Mouse (Mus musculus) hindbrain, postnatal 0 days (tissue): Measurements from ENCODE around the gene Cd36. TPM values are rescaled to one million over a fixed set of nuclear protein-coding genes. Genes with fewer than 3 reads are reported as not detected.
"Not testable (repeated sequence)": the region's sequence is repeated elsewhere in the genome, so short reads cannot be mapped to it uniquely, and the experiment has no call there.

Source experiments
- ATAC-seq: fragments of 200-750 bp; cut with Nextera tagmentation; 2 replicates; pipeline ENCODE4 v1.8.0; 2017; ENCODE audit warnings: mild to moderate bottlenecking, moderate TSS enrichment, moderate library complexity
- DNase-seq: peaks from one replicate; pipeline ENCODE4 v3.0.0-alpha.2; 2015; ENCODE audit warnings: low spot score
- H3K27ac ChIP-seq: fragments of 300-500 bp; sonication (generic); 2 replicates; pipeline ENCODE4 v1.5.1; 2014; ENCODE audit warnings: mild to moderate bottlenecking
- H3K27me3 ChIP-seq: fragments of 300-500 bp; sonication (generic); 2 replicates; pipeline ENCODE4 v1.6.1; 2014; ENCODE audit warnings: low read length, mixed read lengths; ENCODE audit not compliant: insufficient read depth
- H3K36me3 ChIP-seq: fragments of 300-500 bp; sonication (generic); 2 replicates; pipeline ENCODE4 v1.6.1; 2014; ENCODE audit warnings: low read length, mixed read lengths; ENCODE audit not compliant: insufficient read depth
- H3K4me1 ChIP-seq: fragments of 300-500 bp; sonication (generic); 2 replicates; pipeline ENCODE4 v1.6.1; 2014; ENCODE audit warnings: antibody characterized with exemption, low read length, mixed read lengths; ENCODE audit not compliant: insufficient read depth
- H3K4me2 ChIP-seq: fragments of 300-500 bp; sonication (generic); 2 replicates; pipeline ENCODE4 v1.6.1; 2014; ENCODE audit warnings: low read depth, mild to moderate bottlenecking, low read length, moderate library complexity, mixed read lengths
- H3K4me3 ChIP-seq: fragments of 300-500 bp; sonication (generic); 2 replicates; pipeline ENCODE4 v1.5.1; 2014; ENCODE audit warnings: low read length
- H3K9ac ChIP-seq: fragments of 300-500 bp; sonication (generic); replicated peaks from 2 replicates; pipeline ENCODE4 v1.6.1; 2014; ENCODE audit warnings: mild to moderate bottlenecking, low read length, moderate library complexity, mixed read lengths
- H3K9me3 ChIP-seq: fragments of 300-500 bp; sonication (generic); 2 replicates; pipeline ENCODE4 v1.6.1; 2016; ENCODE audit warnings: low read length, mixed read lengths
- CTCF ChIP-seq: IDR thresholded peaks from 2 replicates; pipeline ENCODE4 v1.5.1; 2016; ENCODE audit warnings: antibody characterized with exemption, control low read depth, low read depth
- WGBS: fragments of 180-500 bp; shearing (Covaris S2); extraction: QIAGEN DNeasy Blood & Tissue Kit; methylation state at CpG from one replicate; pipeline ENCODE4 v1.1.7; 2014; 5-methylcytosine and 5-hydroxymethylcytosine counted together
- polyA plus RNA-seq: library from polyadenylated mRNA; unstranded; fragments of >200 nt; fragmentation: Nextera tagmentation; extraction: Ambion mirVana; gene quantifications from 2 replicates; pipeline ENCODE4 v1.2.1, GENCODE M21; 2015
- total RNA-seq: library from RNA; depleted of rRNA; stranded (reverse); fragments of >200 nt; gene quantifications from 2 replicates; pipeline ENCODE4 v1.2.3, GENCODE M21; 2014; rRNA removed

Gene Cd36
- total RNA-seq (4.0 and 4.7 TPM in 2 replicates), polyA plus RNA-seq (4.9 and 5.1 TPM in 2 replicates)

DNA sequence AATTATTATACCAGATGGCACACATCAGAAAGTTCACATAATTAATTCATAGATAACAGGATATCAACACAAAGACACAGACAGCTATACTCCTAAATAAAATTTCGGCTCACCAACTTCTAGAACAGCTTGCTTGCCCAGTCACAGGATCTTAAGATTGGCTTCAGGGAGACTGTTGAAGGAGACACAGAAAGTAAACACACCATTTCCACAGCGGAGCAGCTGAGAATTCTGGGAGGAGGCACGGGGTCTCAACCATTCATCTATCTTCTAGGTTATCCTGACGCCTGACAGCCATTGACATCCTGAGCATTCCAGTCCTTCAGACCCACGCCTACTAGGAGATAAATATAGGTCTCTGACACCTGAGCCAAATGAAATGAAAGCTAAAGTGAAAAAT, at the start of gene Cd36:
TSS of gene Cd36 (minus strand) at position 204 of the 400 bp plus-strand sequence.
- H3K36me3 ChIP-seq: no peaks in the 10 kb centered on the region
- no peak for ATAC-seq

GRCm38 (mm10) chr5:17934501-17934900, 45.9 kb upstream of the Cd36 start:
- ATAC-seq: no peak
- 55% methylated on average over 1 of the region's 1 CpGs for WGBS

More for the DNA sequence above, at the start of gene Cd36:
- H3K4me1 ChIP-seq: no peaks in the 10 kb centered on the region
- H3K9me3 ChIP-seq: no peaks in the 10 kb centered on the region
- H3K27ac ChIP-seq: no peak within 1 kb of the TSS
- no peak within 1 kb of the TSS for H3K4me3 ChIP-seq
- no peak for TF ChIP-seq CTCF
- no peak within 1 kb of the TSS for H3K9ac ChIP-seq
- H3K27me3 ChIP-seq: no peaks in the 10 kb centered on the region
- DNase-seq: no peak
- no peak within 1 kb of the TSS for H3K4me2 ChIP-seq
- 54% methylated on average over 5 of the region's 5 CpGs for WGBS

GRCm38 (mm10) chr5:17931588-17931987, 43.0 kb upstream of the Cd36 start:
- not testable (repeated sequence) for H3K4me1 ChIP-seq, DNase-seq, H3K9ac ChIP-seq, H3K36me3 ChIP-seq, H3K9me3 ChIP-seq, ATAC-seq, H3K27me3 ChIP-seq, H3K4me2 ChIP-seq, H3K4me3 ChIP-seq, H3K27ac ChIP-seq
- 95% methylated on average over 2 of the region's 2 CpGs for WGBS

More at GRCm38 (mm10) chr5:17934501-17934900, 45.9 kb upstream of the Cd36 start:
- no peak overlapping the region for H3K27ac ChIP-seq
- no peak overlapping the region for H3K9ac ChIP-seq
- no peaks in the 10 kb centered on the region for H3K9me3 ChIP-seq
- no peak for TF ChIP-seq CTCF
- no peak overlapping the region for H3K4me2 ChIP-seq
- DNase-seq: no peak
- no peaks in the 10 kb centered on the region for H3K4me1 ChIP-seq
- H3K36me3 ChIP-seq: no peaks in the 10 kb centered on the region
- no peaks in the 10 kb centered on the region for H3K27me3 ChIP-seq
- no peak overlapping the region for H3K4me3 ChIP-seq

DNA sequence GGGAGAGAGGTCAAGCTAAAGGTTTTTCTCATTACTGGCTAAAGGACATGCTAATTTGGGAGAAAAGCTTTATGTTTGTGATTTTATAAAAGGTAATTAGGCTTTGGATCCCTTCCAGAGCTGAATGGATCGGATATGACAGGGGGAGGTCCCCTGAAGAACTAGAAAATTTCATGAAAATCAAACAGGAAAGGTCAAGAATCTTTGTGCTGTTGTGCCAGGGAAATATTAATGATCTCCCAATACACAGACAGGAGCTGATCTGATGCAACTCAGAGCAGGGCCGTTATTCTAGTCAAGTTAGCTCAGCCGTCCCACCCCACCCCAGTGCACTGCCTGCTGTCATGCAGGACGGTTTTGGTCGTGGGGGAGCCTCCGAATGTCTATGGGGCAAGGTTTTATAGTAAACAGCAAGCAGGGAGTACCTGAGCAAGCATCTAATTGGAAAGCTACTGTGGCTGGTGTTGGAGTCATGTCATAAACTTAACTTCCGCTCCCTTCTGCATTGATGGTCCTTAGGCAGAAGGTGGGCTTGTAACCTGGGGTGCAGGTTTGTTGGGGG, 40.5 kb upstream of the Cd36 start:
- 51% methylated on average over 7 of the region's 7 CpGs for WGBS
- DNase-seq: no peak
- Histone ChIP-seq H3K27ac (no peak overlapping the region), H3K4me1 (no peaks in the 10 kb centered on the region), H3K36me3 (no peaks in the 10 kb centered on the region), H3K9me3 (no peaks in the 10 kb centered on the region), H3K9ac (no peak overlapping the region), H3K4me2 (no peak overlapping the region), H3K4me3 (no peak overlapping the region), H3K27me3 (no peaks in the 10 kb centered on the region)
- ATAC-seq: no peak
- no peak for TF ChIP-seq CTCF

DNA sequence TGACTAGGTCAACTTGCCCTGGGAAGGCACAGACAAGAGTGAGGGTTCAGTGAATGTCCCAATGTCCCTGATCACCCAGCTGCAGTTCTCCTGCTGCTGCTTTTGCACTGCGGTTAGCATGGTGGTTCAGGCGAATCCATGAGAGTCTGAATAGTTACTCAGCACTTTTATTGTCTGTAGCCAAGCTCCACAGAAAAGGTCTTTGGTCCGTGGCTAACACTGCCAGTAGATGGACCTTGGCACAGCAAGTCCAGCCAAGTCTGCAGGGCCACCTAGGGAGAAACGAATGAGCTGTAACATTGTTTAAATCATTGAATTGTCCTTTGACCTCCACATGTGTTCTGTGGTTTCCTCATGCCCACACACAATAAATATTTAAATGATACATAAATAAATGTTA, 39.9 kb upstream of the Cd36 start:
- Histone ChIP-seq H3K4me2 (no peak overlapping the region), H3K9me3 (no peaks in the 10 kb centered on the region), H3K27ac (no peak overlapping the region), H3K4me1 (no peaks in the 10 kb centered on the region), H3K27me3 (no peaks in the 10 kb centered on the region), H3K36me3 (no peaks in the 10 kb centered on the region), H3K9ac (no peak overlapping the region), H3K4me3 (no peak overlapping the region)
- 14% methylated on average over 4 of the region's 4 CpGs for WGBS
- no peak for TF ChIP-seq CTCF
- ATAC-seq: no peak
- DNase-seq: peak; percentile 11

- Histone ChIP-seq H3K4me2 (no peak overlapping the region), H3K4me1 (no peaks in the 10 kb centered on the region), H3K27ac (no peak overlapping the region), H3K27me3 (no peaks in the 10 kb centered on the region), H3K9me3 (no peaks in the 10 kb centered on the region), H3K36me3 (no peaks in the 10 kb centered on the region), H3K4me3 (no peak overlapping the region), H3K9ac (no peak overlapping the region)
- ATAC-seq (no peak), DNase-seq (no peak)
- WGBS: 49% methylated on average over 2 of the region's 2 CpGs
- TF ChIP-seq CTCF: no peak
Observed at GRCm38 (mm10) chr5:17924085-17924518, 35.5 kb upstream of the Cd36 start.

DNA sequence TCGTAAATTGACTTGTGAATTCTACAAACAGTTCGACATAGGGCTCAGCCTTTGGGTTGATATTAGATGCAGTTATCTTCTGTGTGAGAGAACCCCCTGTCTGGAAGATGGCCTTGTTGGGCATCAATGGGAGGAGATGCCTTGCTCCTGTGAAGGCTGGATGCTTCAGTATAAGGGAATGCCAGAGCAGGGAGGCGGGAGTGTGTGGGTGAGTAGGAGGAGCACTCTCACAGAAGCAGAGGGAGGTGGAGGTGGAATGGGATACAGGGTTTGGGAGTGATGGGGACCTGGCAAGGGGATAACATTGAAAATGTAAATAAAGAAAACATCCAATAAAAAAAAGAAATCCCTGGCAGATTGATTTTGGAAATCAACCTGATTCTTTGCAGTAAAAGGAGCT, 35.0 kb upstream of the Cd36 start:
- Histone ChIP-seq H3K9me3 (no peaks in the 10 kb centered on the region), H3K27ac (no peak overlapping the region), H3K4me2 (no peak overlapping the region), H3K36me3 (no peaks in the 10 kb centered on the region), H3K9ac (no peak overlapping the region), H3K27me3 (no peaks in the 10 kb centered on the region), H3K4me3 (no peak overlapping the region), H3K4me1 (no peaks in the 10 kb centered on the region)
- ATAC-seq: no peak
- 78% methylated on average over 3 of the region's 3 CpGs for WGBS
- DNase-seq: no peak
- no peak for TF ChIP-seq CTCF
